Mouse (Mus musculus) left cerebral cortex, adult 2 months (tissue): ENCODE measurements at regions not wholly inside any gene's neighbourhood (a gene's known extent, or its start where the extent isn't known, plus 50 kb on each side); places are given as distances from the start of the nearest gene placed in this dataset.

ENCODE experiments used
- DNase-seq, 2 experiments: peaks; one replicate each; pipeline ENCODE4 v3.0.0; 2021 to 2022; ENCODE audit warnings: low spot score in 2 of 2, mixed read lengths in 1 of 2; ENCODE audit errors: extremely low spot score in 1 of 2
- H3K27ac ChIP-seq: fragments of 200-600 bp; 2 replicates; pipeline ENCODE4 v1.8.1; 2022
- H3K4me3 ChIP-seq: fragments of 200-600 bp; 2 replicates; pipeline ENCODE4 v1.8.1; 2022
- CTCF ChIP-seq: fragments of 200-600 bp; IDR thresholded peaks from 2 replicates; pipeline ENCODE4 v1.8.1; 2022; ENCODE audit warnings: antibody characterized with exemption, mild to moderate bottlenecking, moderate library complexity
- intact Hi-C: fragments of 180-260 bp; cut with DNase I; formaldehyde crosslinking; loops from one replicate; pipeline ENCODE4 v1.15.1; 2025

GRCm38 (mm10) chr1:164508556-164508955, 50.4 kb upstream of the Atp1b1 start:
- no peak for DNase-seq
- no peak for TF ChIP-seq CTCF
- Histone ChIP-seq H3K27ac (no peak overlapping the region), H3K4me3 (no peak overlapping the region)
- intact Hi-C loops: no loop called here

- DNase-seq: no peak
- intact Hi-C loops: no loop called here
- no peak for TF ChIP-seq CTCF
- Histone ChIP-seq H3K27ac (no peak overlapping the region), H3K4me3 (no peak overlapping the region)
Observed at GRCm38 (mm10) chr1:164508106-164508505, 50.0 kb upstream of the Atp1b1 start.
